10 mouse cellular contexts compared by ENCODE assay signal in the genomic region with DNA sequence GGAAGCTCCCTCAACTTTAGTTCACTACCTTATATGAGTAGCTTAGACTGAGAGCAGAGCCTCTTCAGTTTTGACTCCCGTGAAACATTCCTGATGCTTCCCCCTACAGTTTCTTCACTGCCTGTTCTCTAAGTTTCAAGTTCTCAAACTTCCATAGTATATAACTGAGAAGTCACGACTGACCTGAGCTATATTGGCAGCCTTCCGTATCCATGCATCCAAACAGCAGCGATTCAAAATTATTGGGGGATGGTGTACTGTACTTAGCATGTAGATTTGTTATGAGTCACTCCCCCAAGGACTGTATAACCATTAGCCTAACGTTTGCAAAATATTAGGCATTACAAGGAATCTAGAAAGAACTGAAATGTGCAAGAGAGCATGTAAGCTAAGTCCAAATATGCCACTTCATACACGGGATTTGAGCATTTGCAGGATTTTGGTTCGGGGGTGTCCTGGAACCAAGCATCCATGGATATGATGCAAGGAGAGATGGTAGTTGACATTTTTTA. TPM values are rescaled to one million over a fixed set of nuclear protein-coding genes. Genes with fewer than 3 reads are reported as not detected.
DNase-seq lines count a peak whose midpoint lies in the region; ATAC-seq and TF ChIP-seq lines count a peak whose summit lies in the region.
"Had no signal": no experiment of that assay in that cellular context is flagged by ENCODE, and none has a peak within 500 bp of the region (broad histone marks: within the 10 kb centered on the region; RNA-seq: fewer than 3 reads in every experiment).

No protein-coding gene starts in this region.

- ATAC-seq in heart, embryonic 13.5 days (ENCODE audit: extremely low read depth, insufficient number of reproducible peaks, low FRiP score, low TSS enrichment), result no peak
- ATAC-seq in forebrain, embryonic 13.5 days, result no peak
- no peak for ATAC-seq in liver, embryonic 16.5 days (ENCODE audit: low read depth)
- no peak for ATAC-seq in megakaryocyte-erythroid progenitor cell, adult 5-6 weeks (replicated peaks; ENCODE audit: low FRiP score, low TSS enrichment, poor library complexity, severe bottlenecking)

- no peaks in the 10 kb centered on the region for H3K36me3 ChIP-seq in heart, embryonic 13.5 days
- H3K36me3 ChIP-seq in CH12.LX (replicated peaks in 1 of 2; ENCODE audit: control insufficient read depth in 1 of 2, insufficient read depth in 1 of 2, low read length in 1 of 2), result no peaks in the 10 kb centered on the region
- no peaks in the 10 kb centered on the region for H3K36me3 ChIP-seq in forebrain, embryonic 13.5 days (ENCODE audit: poor library complexity, severe bottlenecking)
- no peaks in the 10 kb centered on the region for H3K36me3 ChIP-seq in liver, embryonic 16.5 days (ENCODE audit: control insufficient read depth, insufficient read depth)

- no peak for TF ChIP-seq RAD21 in CH12.LX (IDR thresholded peaks at IDR 0.05; ENCODE audit: low read depth, low read length)

- H3K27me3 ChIP-seq in heart, embryonic 13.5 days (replicated peaks), result no peaks in the 10 kb centered on the region
- H3K27me3 ChIP-seq in CH12.LX (replicated peaks), result no peaks in the 10 kb centered on the region
- H3K27me3 ChIP-seq in forebrain, embryonic 13.5 days, result no peaks in the 10 kb centered on the region
- peaks cover 14% of the 10 kb centered on the region for H3K27me3 ChIP-seq in liver, embryonic 16.5 days (ENCODE audit: control insufficient read depth, insufficient read depth, low read depth, low read length)

- H3K4me1 ChIP-seq in heart, embryonic 13.5 days, result peaks cover 23% of the 10 kb centered on the region
- peaks cover 0 to 13% of the 10 kb centered on the region in 2 experiments; a peak in 3 of 4 replicates for H3K4me1 ChIP-seq in CH12.LX (ENCODE audit: control insufficient read depth in 1 of 2, insufficient read depth in 2 of 2)
- H3K4me1 ChIP-seq in forebrain, embryonic 13.5 days, result peaks cover 24% of the 10 kb centered on the region
- peaks cover 2% of the 10 kb centered on the region; the same call in 1 of the 2 replicates for H3K4me1 ChIP-seq in liver, embryonic 16.5 days (ENCODE audit: control insufficient read depth, low read depth, low read length)

- TF ChIP-seq CTCF in CH12.LX (conservative IDR thresholded peaks at IDR 0.05 in 1 of 2, IDR thresholded peaks at IDR 0.05 in 1 of 2; ENCODE audit: low read depth in 2 of 2, low read length in 2 of 2), result no peak

- in situ Hi-C loops in CH12.LX (cut with MboI; ENCODE audit: low pct_ligation_motif_present, low pct_unique_long_range_greater_than_20kb, low sequenced_read_pairs), result no loop called here

- TF ChIP-seq POLR2A in CH12.LX (IDR thresholded peaks at IDR 0.05; ENCODE audit: low read depth, low read length), result no peak

- no peak for TF ChIP-seq EP300 in CH12.LX (IDR thresholded peaks at IDR 0.05; ENCODE audit: low read length)

- H3K9ac ChIP-seq in heart, embryonic 13.5 days, result peak overlapping the region; percentile 89
- H3K9ac ChIP-seq in CH12.LX (ENCODE audit: insufficient read depth, low read depth), result no peak overlapping the region; the same call in 1 of the 2 replicates
- 0 out of 2 replicates have a peak overlapping the region, but pooled peaks have one; percentile 12 for H3K9ac ChIP-seq in forebrain, embryonic 13.5 days
- no peak overlapping the region for H3K9ac ChIP-seq in liver, embryonic 16.5 days (ENCODE audit: low read depth, low read length)

- intact Hi-C loops in heart, postnatal 14 days (cut with DNase I), result loop anchor here (5.0 kb wide), 5 partner anchors 74 to 339 kb away; a partner anchor contains a TSS

- dilution Hi-C loops in CH12.LX (cut with MboI; ENCODE audit: extremely low pct_ligation_motif_present, extremely low pct_unique_long_range_greater_than_20kb, low sequenced_read_pairs), result no loop called here

- no peak overlapping the region for H3K27ac ChIP-seq in heart, embryonic 13.5 days (replicated peaks)
- no peak overlapping the region for H3K27ac ChIP-seq in CH12.LX (ENCODE audit: insufficient read depth, low read depth)
- H3K27ac ChIP-seq in forebrain, embryonic 13.5 days, result no peak overlapping the region
- H3K27ac ChIP-seq in liver, embryonic 16.5 days (ENCODE audit: low read length), result no peak overlapping the region

- peak overlapping the region; percentile 88 for H3K4me2 ChIP-seq in heart, embryonic 13.5 days
- peak overlapping the region; percentile 60; the same call in 1 of the 2 replicates for H3K4me2 ChIP-seq in CH12.LX (ENCODE audit: insufficient read depth, low read depth, poor library complexity, severe bottlenecking)
- peak overlapping the region; percentile 72 for H3K4me2 ChIP-seq in forebrain, embryonic 13.5 days
- H3K4me2 ChIP-seq in liver, embryonic 16.5 days (ENCODE audit: low read depth, low read length), result peak overlapping the region; percentile 83; the same call in 1 of the 2 replicates

- H3K4me3 ChIP-seq in heart, embryonic 13.5 days, result peak overlapping the region; percentile 86
- H3K4me3 ChIP-seq in CH12.LX (replicated peaks in 1 of 3; ENCODE audit: low read depth in 2 of 3, low read length in 2 of 3, poor library complexity in 1 of 3), result no peak overlapping the region
- H3K4me3 ChIP-seq in forebrain, embryonic 13.5 days, result peak overlapping the region; percentile 81; the same call in 1 of the 2 replicates
- H3K4me3 ChIP-seq in liver, embryonic 16.5 days (ENCODE audit: low read depth, low read length), result no peak overlapping the region

- no peaks in the 10 kb centered on the region for H3K9me3 ChIP-seq in heart, embryonic 13.5 days
- no peaks in the 10 kb centered on the region for H3K9me3 ChIP-seq in CH12.LX (replicated peaks; ENCODE audit: low read length)
- no peaks in the 10 kb centered on the region for H3K9me3 ChIP-seq in forebrain, embryonic 13.5 days (replicated peaks)
- H3K9me3 ChIP-seq in liver, embryonic 16.5 days (replicated peaks; ENCODE audit: control insufficient read depth, low read length), result no peaks in the 10 kb centered on the region

- no peaks in the 10 kb centered on the region for H3K79me2 ChIP-seq in CH12.LX (replicated peaks; ENCODE audit: control insufficient read depth, extremely low read depth, insufficient read depth, poor library complexity, severe bottlenecking)

- 65% methylated on average over 7 of the region's 7 CpGs for WGBS in heart, embryonic 13.5 days
- WGBS in forebrain, embryonic 13.5 days, result 72% methylated on average over 7 of the region's 7 CpGs
- WGBS in liver, embryonic 16.5 days (ENCODE audit: insufficient replicate concordance), result 56% methylated on average over 7 of the region's 7 CpGs

- no peak for DNase-seq in heart, postnatal 14 days
- no peak for DNase-seq in CH12.LX (ENCODE audit: extremely low read depth)
- DNase-seq in left cerebral cortex, adult 18-20 months (ENCODE audit: low spot score in 2 of 2), result no peak
- no peak for DNase-seq in right cerebral cortex, adult 18-20 months
- DNase-seq: adrenal gland, adult 2 months; kidney, postnatal 10 days had no signal

TF ChIP-seq in CH12.LX, 34 proteins besides CTCF, POLR2A, EP300 and RAD21:
- TF ChIP-seq ELF1 (IDR thresholded peaks at IDR 0.05; ENCODE audit: low read depth, low read length), result no peak

RNA-seq across cellular contexts. Expression of a gene that starts 2.0 kb away (rescaled TPM):
- 7.8 and 10.5 TPM in 2 replicates for polyA plus RNA-seq in heart, embryonic 13.5 days (2015; fragmentation: Nextera tagmentation; extraction: Ambion mirVana)
- total RNA-seq in heart, postnatal 14 days (2021), result 10 to 100 TPM; 16.5 to 16.8 TPM
- 0.84 and 1.4 TPM in 2 replicates for total RNA-seq in CH12.LX (2012; rRNA removed)
- total RNA-seq in CH12.LX (2014; rRNA removed), result 1.3 and 1.5 TPM in 2 replicates
- polyA plus RNA-seq in CH12.LX (2012; ENCODE audit: insufficient read length, low read depth), result 1.3 and 1.5 TPM in 2 replicates
- polyA plus RNA-seq in forebrain, embryonic 13.5 days (2015; fragmentation: Nextera tagmentation; extraction: Ambion mirVana), result 8.6 and 9.7 TPM in 2 replicates
- polyA plus RNA-seq in liver, embryonic 16.5 days (2015; fragmentation: Nextera tagmentation; extraction: Ambion mirVana), result 0.86 and 0.89 TPM in 2 replicates
- 3.4 and 4.6 TPM in 2 replicates for total RNA-seq in megakaryocyte-erythroid progenitor cell, adult 5-6 weeks (2014; fragmentation: Nextera tagmentation)
- 3.1 and 3.7 TPM in 2 replicates for total RNA-seq in megakaryocyte-erythroid progenitor cell, adult 5-6 weeks (2017)
- 10 to 100 TPM; 77.4 to 92.7 TPM for total RNA-seq in left cerebral cortex, adult 18-20 months (2021)

Comparison
In these comparisons a context has a peak if more than half of its experiments do, and no peak if none do; other contexts are left out.
1. H3K4me3 ChIP-seq: peak in heart, embryonic 13.5 days (single experiment) and forebrain, embryonic 13.5 days (single experiment); none in CH12.LX (0 of 3) and liver, embryonic 16.5 days (single experiment).
2. H3K9ac ChIP-seq: peak in heart, embryonic 13.5 days (single experiment) and forebrain, embryonic 13.5 days (single experiment); none in CH12.LX (single experiment) and liver, embryonic 16.5 days (single experiment).
3. RNA of a gene that starts 2.0 kb away (total RNA-seq): 77.4 to 92.7 TPM in left cerebral cortex, adult 18-20 months; 16.5 to 16.8 TPM in heart, postnatal 14 days, 3.1 to 4.6 TPM in megakaryocyte-erythroid progenitor cell, adult 5-6 weeks and 0.84 to 1.5 TPM in CH12.LX; every median in the first group is over 4 times any median in the second.
4. Peak in every context shown above with its lines, with median percentiles within 50 percentile points of each other: H3K4me2 ChIP-seq.